Mouse (Mus musculus) midbrain, embryonic 10.5 days (tissue): ENCODE results near the gene Nol3. TPM values are rescaled to one million over a fixed set of nuclear protein-coding genes. Genes with fewer than 3 reads are reported as not detected.
"Not testable (repeated sequence)": the region's sequence is repeated elsewhere in the genome, so short reads cannot be mapped to it uniquely, and the experiment has no call there.

Experiments
- DNase-seq: peaks from one replicate; pipeline ENCODE4 v3.0.0-alpha.2; 2017; ENCODE audit warnings: low spot score
- H3K27ac ChIP-seq: fragments of 300-500 bp; sonication (generic); replicated peaks from 2 replicates; pipeline ENCODE4 v1.5.1; 2016; ENCODE audit warnings: mild to moderate bottlenecking
- H3K27me3 ChIP-seq: fragments of 300-500 bp; sonication (generic); 2 replicates; pipeline ENCODE4 v1.6.1; 2016; ENCODE audit warnings: low read depth, mild to moderate bottlenecking; ENCODE audit not compliant: poor library complexity, severe bottlenecking
- H3K36me3 ChIP-seq: fragments of 300-500 bp; sonication (generic); 2 replicates; pipeline ENCODE4 v1.6.1; 2016; ENCODE audit warnings: mild to moderate bottlenecking, moderate library complexity
- H3K4me1 ChIP-seq: fragments of 300-500 bp; sonication (generic); 2 replicates; pipeline ENCODE4 v1.6.1; 2016
- H3K4me3 ChIP-seq: fragments of 300-500 bp; sonication (generic); 2 replicates; pipeline ENCODE4 v1.5.1; 2016; ENCODE audit warnings: mild to moderate bottlenecking, moderate library complexity
- H3K9me3 ChIP-seq: fragments of 300-500 bp; sonication (generic); replicated peaks from 2 replicates; pipeline ENCODE4 v1.6.1; 2016; ENCODE audit warnings: mild to moderate bottlenecking
- WGBS: fragments of 180-500 bp; shearing (Covaris S2); methylation state at CpG from one replicate; pipeline ENCODE4 v1.1.7; 2016; 5-methylcytosine and 5-hydroxymethylcytosine counted together
- polyA plus RNA-seq: library from polyadenylated mRNA; unstranded; fragments of >200 nt; fragmentation: Nextera tagmentation; extraction: Ambion mirVana; gene quantifications from 2 replicates; pipeline ENCODE4 v1.2.1, GENCODE M21; 2016

The Nol3 gene
- polyA plus RNA-seq, 1 experiment from 2014 or later = 1.4 TPM

- 42% methylated on average over 12 of the region's 12 CpGs for WGBS
- Histone ChIP-seq H3K9me3 (no peaks in the 10 kb centered on the region), H3K4me1 (peaks cover 47% of the 10 kb centered on the region), H3K27ac (no peak overlapping the region), H3K36me3 (peaks cover 43% of the 10 kb centered on the region), H3K27me3 (peaks cover 61% of the 10 kb centered on the region), H3K4me3 (no peak overlapping the region)
- no peak for DNase-seq
Observed at GRCm38 (mm10) chr8:105285514-105285913, 9.6 kb downstream of the Nol3 start.

GRCm38 (mm10) chr8:105286907-105287306 lies 11.0 kb downstream of the Nol3 start:
- peaks cover 58% of the 10 kb centered on the region for H3K27me3 ChIP-seq
- H3K4me3 ChIP-seq = no peak overlapping the region
- no peak overlapping the region for H3K27ac ChIP-seq
- no peaks in the 10 kb centered on the region for H3K9me3 ChIP-seq
- peaks cover 51% of the 10 kb centered on the region for H3K4me1 ChIP-seq
- WGBS = 84% methylated on average over 4 of the region's 4 CpGs
- DNase-seq = no peak
- peaks cover 35% of the 10 kb centered on the region for H3K36me3 ChIP-seq

DNA sequence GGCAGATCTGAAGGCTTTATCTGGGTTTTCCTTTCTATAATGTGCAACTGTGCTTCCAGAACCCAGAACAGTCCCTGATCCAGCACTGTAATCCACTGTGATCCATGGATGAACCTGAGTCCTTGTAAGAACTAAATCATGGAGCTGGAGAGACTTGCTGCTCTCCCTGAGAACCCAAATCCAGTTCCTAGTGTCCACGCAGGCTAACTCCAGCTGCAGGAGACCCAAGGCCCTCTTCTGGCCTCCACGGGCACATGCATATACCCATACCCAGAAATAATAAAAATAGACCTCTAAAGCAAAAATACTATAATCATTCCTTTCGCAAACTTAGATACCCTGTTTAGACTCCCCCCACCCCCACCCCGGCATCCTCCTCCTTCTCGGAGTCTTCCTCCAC lies 12.3 kb downstream of the Nol3 start:
- no peak for DNase-seq
- H3K36me3 ChIP-seq = peaks cover 21% of the 10 kb centered on the region
- peaks cover 49% of the 10 kb centered on the region for H3K4me1 ChIP-seq
- H3K27me3 ChIP-seq = peaks cover 54% of the 10 kb centered on the region
- H3K4me3 ChIP-seq = peak overlapping the region; percentile 63
- H3K27ac ChIP-seq = no peak overlapping the region
- H3K9me3 ChIP-seq = no peaks in the 10 kb centered on the region
- WGBS = 85% methylated on average over 5 of the region's 5 CpGs

DNA sequence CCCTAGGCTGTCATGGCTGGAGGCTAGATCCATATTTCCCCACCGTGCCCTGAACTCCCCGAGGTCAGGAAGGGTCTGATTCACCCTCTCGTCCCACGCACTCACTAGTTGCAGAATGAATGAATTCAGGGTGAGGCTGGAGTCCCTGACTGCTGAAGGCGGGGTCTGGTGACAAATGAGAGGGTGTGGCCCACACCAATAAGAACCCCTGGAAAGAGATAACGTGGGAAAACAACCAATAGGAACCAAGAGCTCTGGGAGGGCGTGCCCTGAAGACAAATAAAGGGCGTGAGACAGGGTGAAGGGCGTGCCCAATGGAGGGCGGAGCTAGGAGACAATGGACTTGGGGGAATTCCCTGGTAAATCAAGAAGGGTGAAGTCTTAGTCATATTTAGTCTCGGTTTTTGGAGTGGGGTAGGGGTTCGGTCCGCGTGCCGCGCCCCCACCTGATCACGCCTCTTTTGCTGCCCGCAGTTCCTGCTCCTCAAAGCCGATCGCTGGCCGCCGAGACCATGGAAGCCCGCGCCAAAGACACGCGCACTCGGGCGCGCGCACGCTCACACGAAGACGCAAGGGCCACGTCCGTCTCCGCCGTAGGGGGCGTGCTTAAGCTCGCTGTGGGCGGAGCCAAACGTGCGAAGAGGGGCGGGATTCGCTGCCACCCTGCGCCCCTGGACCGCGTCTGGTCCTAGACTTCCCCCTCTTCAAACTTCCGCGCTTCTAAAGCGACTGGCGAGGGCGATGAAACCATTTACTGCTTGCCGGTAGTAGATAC lies 13.2 kb downstream of the Nol3 start:
- Histone ChIP-seq H3K36me3 (peaks cover 15% of the 10 kb centered on the region), H3K4me3 (peak overlapping the region; percentile 63), H3K9me3 (no peaks in the 10 kb centered on the region), H3K4me1 (peaks cover 47% of the 10 kb centered on the region), H3K27me3 (peaks cover 49% of the 10 kb centered on the region), H3K27ac (peak overlapping the region; percentile 95)
- peak; percentile 95 for DNase-seq
- under 1% methylated on average over 53 of the region's 53 CpGs for WGBS

DNA sequence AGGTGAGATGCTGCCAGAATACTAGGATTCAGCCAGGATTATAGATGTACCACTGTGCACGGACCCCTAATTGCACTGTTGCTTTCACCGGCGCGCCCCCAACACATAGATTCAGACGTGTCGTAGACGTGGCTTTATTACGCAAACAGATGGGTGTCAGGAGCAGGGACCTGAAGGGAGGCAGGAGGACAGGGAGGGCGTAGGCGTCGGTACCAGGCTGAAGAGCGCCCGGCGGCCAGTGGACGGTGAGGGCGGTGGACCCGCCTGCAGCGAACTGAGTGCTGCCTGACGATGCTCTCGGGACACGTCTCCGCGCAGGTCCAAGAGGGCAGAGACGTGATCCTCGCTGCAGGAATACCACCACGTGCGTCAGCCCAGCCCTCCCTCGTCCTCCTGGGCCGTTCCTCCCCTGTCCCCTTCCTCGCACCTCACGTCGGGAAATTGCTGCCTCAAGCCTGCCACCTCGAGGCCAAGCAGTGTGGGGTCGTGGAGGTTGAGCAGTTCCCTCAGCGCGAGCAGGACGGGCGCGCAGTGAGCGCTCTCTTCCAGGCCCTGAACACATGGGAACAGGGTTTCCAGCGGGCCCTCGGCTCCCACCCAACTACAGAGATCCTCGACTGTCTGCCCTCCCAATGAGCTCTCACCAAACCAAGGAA lies 14.0 kb downstream of the Nol3 start, which contains the start of gene 4931428F04Rik:
Gene 4931428F04Rik (minus strand): TSS at position 60 of the 656 bp plus-strand sequence.
- Histone ChIP-seq H3K4me3 (peak within 1 kb of the TSS; percentile 63), H3K27ac (peak within 1 kb of the TSS; percentile 95), H3K27me3 (peaks cover 42% of the 10 kb centered on the region), H3K9me3 (no peaks in the 10 kb centered on the region), H3K36me3 (peaks cover 9% of the 10 kb centered on the region), H3K4me1 (peaks cover 47% of the 10 kb centered on the region)
- peak; percentile 74 for DNase-seq
- WGBS = 3% methylated on average over 43 of the region's 43 CpGs

GRCm38 (mm10) chr8:105290554-105291314 lies 14.8 kb downstream of the Nol3 start:
- H3K27me3 ChIP-seq = peaks cover 34% of the 10 kb centered on the region
- peak; percentile 90 for DNase-seq
- H3K4me1 ChIP-seq = peaks cover 42% of the 10 kb centered on the region
- 5% methylated on average over 31 of the region's 31 CpGs for WGBS
- H3K9me3 ChIP-seq = no peaks in the 10 kb centered on the region
- H3K4me3 ChIP-seq = peak overlapping the region; percentile 63
- peaks cover 1% of the 10 kb centered on the region; the same call in 1 of the 2 replicates for H3K36me3 ChIP-seq
- 0 out of 2 replicates have a peak overlapping the region, but pooled peaks have one; percentile 50 for H3K27ac ChIP-seq

- peak overlapping the region; percentile 63; the same call in 1 of the 2 replicates for H3K4me3 ChIP-seq
- peaks cover 39% of the 10 kb centered on the region for H3K4me1 ChIP-seq
- 91% methylated on average over 8 of the region's 8 CpGs for WGBS
- not testable (repeated sequence) for H3K9me3 ChIP-seq, H3K36me3 ChIP-seq, H3K27ac ChIP-seq, DNase-seq
- peaks cover 34% of the 10 kb centered on the region for H3K27me3 ChIP-seq
Observed at GRCm38 (mm10) chr8:105291364-105291763, 15.4 kb downstream of the Nol3 start.

DNA sequence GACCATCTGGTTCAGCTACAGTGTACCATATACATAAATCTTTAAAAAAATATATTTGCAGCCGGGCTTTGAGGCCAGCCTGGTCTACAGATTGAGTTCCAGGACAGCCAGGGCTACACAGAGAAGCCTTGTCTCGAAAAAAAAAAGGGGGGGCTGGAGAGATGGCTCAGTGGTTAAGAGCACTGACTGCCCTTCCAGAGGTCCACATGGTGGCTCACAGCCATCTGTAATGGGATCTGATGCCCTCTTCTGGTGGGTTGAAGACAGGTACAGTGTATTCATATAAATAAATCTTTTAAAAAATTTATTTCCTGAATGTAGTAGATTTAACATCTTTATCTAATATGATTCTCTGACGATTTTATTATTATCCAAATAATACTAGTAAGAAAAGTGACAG lies 15.9 kb downstream of the Nol3 start:
- not testable (repeated sequence) for H3K36me3 ChIP-seq, H3K27ac ChIP-seq, H3K4me3 ChIP-seq, H3K9me3 ChIP-seq, DNase-seq
- WGBS = 64% methylated on average over 3 of the region's 3 CpGs
- Histone ChIP-seq H3K4me1 (peaks cover 38% of the 10 kb centered on the region), H3K27me3 (peaks cover 34% of the 10 kb centered on the region)

DNA sequence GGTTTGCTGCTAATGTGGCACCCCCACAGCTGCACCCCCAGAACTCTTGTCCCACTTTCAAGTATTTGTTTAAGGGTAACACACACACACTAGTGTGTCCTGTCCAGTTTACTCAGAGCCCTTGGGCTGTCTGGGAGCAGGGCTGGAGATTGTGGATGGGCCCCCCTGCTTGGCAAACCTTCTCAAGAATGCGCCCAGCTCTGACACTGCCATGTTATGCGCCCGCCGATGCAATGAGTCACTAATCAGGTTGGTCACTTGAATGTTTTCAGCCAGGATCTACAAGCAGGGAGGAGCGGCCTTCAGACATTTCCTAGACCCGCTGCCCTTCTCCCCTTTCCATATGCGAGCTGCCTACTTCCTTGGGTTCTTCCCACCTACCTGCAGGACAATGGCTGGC lies 16.5 kb downstream of the Nol3 start:
- H3K4me3 ChIP-seq = no peak overlapping the region
- no peaks in the 10 kb centered on the region for H3K36me3 ChIP-seq
- 79% methylated on average over 7 of the region's 7 CpGs for WGBS
- H3K27me3 ChIP-seq = peaks cover 34% of the 10 kb centered on the region
- H3K4me1 ChIP-seq = peaks cover 41% of the 10 kb centered on the region
- H3K9me3 ChIP-seq = no peaks in the 10 kb centered on the region
- DNase-seq = no peak
- H3K27ac ChIP-seq = no peak overlapping the region

- 73% methylated on average over 19 of the region's 19 CpGs for WGBS
- Histone ChIP-seq H3K9me3 (no peaks in the 10 kb centered on the region), H3K4me1 (peaks cover 38% of the 10 kb centered on the region), H3K27me3 (peaks cover 34% of the 10 kb centered on the region), H3K4me3 (no peak overlapping the region), H3K27ac (no peak overlapping the region), H3K36me3 (no peaks in the 10 kb centered on the region)
- DNase-seq = no peak
Observed at GRCm38 (mm10) chr8:105293405-105293804, 17.5 kb downstream of the Nol3 start.

GRCm38 (mm10) chr8:105294776-105295175 lies 18.8 kb downstream of the Nol3 start:
- H3K9me3 ChIP-seq = no peaks in the 10 kb centered on the region
- H3K27ac ChIP-seq = no peak overlapping the region
- no peak overlapping the region for H3K4me3 ChIP-seq
- DNase-seq = no peak
- peaks cover 13% of the 10 kb centered on the region for H3K36me3 ChIP-seq
- WGBS = 64% methylated on average over 9 of the region's 9 CpGs
- peaks cover 35% of the 10 kb centered on the region for H3K4me1 ChIP-seq
- H3K27me3 ChIP-seq = peaks cover 31% of the 10 kb centered on the region

DNA sequence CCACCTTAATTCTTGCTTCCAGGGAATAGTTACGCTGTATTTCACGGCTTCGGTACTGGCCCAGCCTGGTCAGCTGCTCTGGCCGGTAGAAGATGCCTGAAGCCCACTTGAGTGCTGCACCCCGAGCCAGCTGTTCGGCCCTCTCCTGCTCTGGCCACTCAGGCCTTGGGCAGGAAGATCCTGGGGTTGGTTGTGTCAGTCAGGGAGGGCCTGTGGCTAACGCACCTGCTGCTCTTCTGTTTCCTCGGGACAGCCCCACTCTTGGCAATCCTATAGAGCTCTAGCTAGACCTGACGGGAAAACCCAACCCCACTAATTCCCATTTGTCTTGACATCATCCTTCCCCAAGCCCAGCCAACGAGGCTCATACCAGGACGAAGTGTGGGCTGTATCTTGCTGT lies 19.3 kb downstream of the Nol3 start:
- peak overlapping the region; percentile 16; the same call in 1 of the 2 replicates for H3K4me3 ChIP-seq
- 73% methylated on average over 11 of the region's 11 CpGs for WGBS
- no peak for DNase-seq
- H3K4me1 ChIP-seq = peaks cover 30% of the 10 kb centered on the region
- H3K27me3 ChIP-seq = peaks cover 26% of the 10 kb centered on the region
- H3K36me3 ChIP-seq = peaks cover 18% of the 10 kb centered on the region
- no peaks in the 10 kb centered on the region for H3K9me3 ChIP-seq
- no peak overlapping the region for H3K27ac ChIP-seq
